Mouse (Mus musculus) testis, adult 2 months (tissue): Measurements from ENCODE around the gene Slc47a1.

ENCODE experiments used
- CTCF ChIP-seq: fragments of 200-500 bp; IDR thresholded peaks from 2 replicates; pipeline ENCODE4 v1.5.1; 2012; ENCODE audit warnings: low read depth, mild to moderate bottlenecking, inconsistent platforms, low read length, moderate library complexity; ENCODE audit not compliant: control insufficient read depth, insufficient read depth, insufficient replicate concordance
- POLR2A ChIP-seq: fragments of 200-500 bp; IDR thresholded peaks from 2 replicates; pipeline ENCODE4 v1.6.1; 2012; ENCODE audit warnings: low read depth, mild to moderate bottlenecking, inconsistent platforms, low read length, moderate library complexity; ENCODE audit not compliant: control insufficient read depth

DNA sequence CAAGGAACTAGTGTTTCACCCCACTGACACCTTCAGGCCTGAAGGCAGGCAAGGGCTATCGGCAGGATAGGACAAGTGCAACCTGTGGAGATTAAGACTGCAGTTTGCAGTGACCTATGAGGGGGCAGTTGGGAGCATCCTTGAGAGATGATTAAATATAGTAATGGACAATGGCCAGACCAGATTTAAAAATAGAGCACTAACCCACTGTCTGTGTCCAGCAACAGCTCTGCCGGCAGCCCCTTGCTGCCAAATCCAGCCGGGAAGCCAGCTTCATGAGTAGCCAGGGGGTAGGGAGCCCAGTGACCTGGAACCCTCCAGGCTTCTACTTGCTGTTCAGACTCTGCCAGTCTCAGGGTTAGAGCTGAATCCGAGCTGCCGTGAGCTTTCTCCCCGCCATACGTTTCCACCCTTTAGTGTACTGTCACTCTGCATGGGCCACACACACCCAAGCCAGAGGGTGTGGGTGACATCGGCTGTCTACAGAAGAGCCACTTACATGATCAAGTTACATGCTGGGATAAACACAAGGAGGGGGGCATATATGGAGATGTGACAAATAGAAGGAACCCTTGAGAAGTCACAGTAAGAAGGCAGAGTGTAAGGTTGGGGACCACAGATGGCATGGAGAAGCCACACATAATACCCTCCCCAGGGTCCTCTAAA lies 22.7 kb upstream of the Slc47a1 start:
- TF ChIP-seq CTCF = no peak
- TF ChIP-seq POLR2A = no peak
